Mouse (Mus musculus) lung, adult 2 months (tissue): ENCODE results near the gene Olfr1370.

Experiments
- CTCF ChIP-seq: fragments of 200-500 bp; IDR thresholded peaks from 2 replicates; pipeline ENCODE4 v1.5.1; 2011; ENCODE audit warnings: mild to moderate bottlenecking, low read length, control low read depth; ENCODE audit not compliant: insufficient read depth
- POLR2A ChIP-seq: fragments of 200-500 bp; IDR thresholded peaks from 2 replicates; pipeline ENCODE4 v1.6.1; 2011; ENCODE audit warnings: low read depth, mild to moderate bottlenecking, control low read depth, low read length, borderline replicate concordance; ENCODE audit errors: extremely low read depth

DNA sequence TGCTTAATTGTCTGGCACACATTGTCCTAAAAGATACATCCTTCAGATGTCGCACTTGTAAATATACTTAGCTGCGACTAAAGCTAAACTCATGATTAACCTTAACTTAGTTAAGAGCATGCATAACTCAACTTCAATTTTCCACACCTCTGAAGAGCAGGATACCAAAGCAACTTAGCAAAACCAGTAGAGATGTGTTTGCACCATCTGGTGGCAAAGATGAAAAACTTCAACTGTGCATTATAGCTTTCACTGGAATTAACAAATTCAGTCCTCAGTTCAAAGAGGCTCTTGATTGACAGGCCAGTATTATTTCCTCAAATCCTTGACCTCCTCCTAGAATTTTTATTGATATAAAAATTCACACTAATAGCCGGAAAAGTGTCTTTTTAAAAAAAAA is 39.7 kb downstream of the Olfr1370 start:
- TF ChIP-seq CTCF (no peak), POLR2A (no peak)
